10 mouse cellular contexts compared by ENCODE assay signal in the genomic region with DNA sequence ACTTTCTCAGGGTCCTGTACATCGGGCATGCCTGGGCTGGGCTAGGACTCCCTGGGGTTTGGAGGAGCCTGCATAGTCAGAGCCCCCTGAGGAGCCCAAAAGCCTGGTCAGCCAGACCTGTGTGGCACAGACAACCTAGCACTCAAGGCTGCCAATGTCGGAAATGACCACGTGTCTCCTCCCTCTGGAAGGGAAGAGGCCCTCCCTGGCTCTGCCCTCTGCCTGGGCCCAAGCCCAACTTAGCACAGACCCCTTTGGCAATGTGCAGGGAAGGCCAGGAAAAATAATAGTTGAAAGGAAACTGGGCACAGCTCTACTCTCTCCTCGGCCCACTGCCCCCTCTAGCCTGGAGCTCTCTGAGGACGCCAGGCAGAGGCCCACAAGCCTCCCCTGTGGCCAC. TPM values are rescaled to one million over a fixed set of nuclear protein-coding genes. Genes with fewer than 3 reads are reported as not detected.
DNase-seq lines count a peak whose midpoint lies in the region; ATAC-seq and TF ChIP-seq lines count a peak whose summit lies in the region.
"Had no signal": no experiment of that assay in that cellular context is flagged by ENCODE, and none has a peak within 500 bp of the region (broad histone marks: within the 10 kb centered on the region; RNA-seq: fewer than 3 reads in every experiment).

No protein-coding gene starts in this region.

- H3K79me2 ChIP-seq in heart, adult 2 months (replicated peaks; ENCODE audit: control insufficient read depth, insufficient read depth, low read length): peaks cover 2% of the 10 kb centered on the region

- H3K27me3 ChIP-seq in heart, adult 2 months (ENCODE audit: control insufficient read depth, insufficient read depth, low read length): no peaks in the 10 kb centered on the region
- H3K27me3 ChIP-seq in midbrain, embryonic 15.5 days (replicated peaks): no peaks in the 10 kb centered on the region
- H3K27me3 ChIP-seq in midbrain, embryonic 14.5 days (ENCODE audit: control insufficient read depth, insufficient read depth, low read length): no peaks in the 10 kb centered on the region
- H3K27me3 ChIP-seq in embryonic facial prominence, embryonic 15.5 days: no peaks in the 10 kb centered on the region
- H3K27me3 ChIP-seq in intestine, embryonic 16.5 days (replicated peaks; ENCODE audit: control insufficient read depth, insufficient read depth, low read length): no peaks in the 10 kb centered on the region
- H3K27me3 ChIP-seq: Patski had no signal

- peaks cover 4% of the 10 kb centered on the region; the same call in 1 of the 2 replicates for H3K4me1 ChIP-seq in heart, adult 2 months (ENCODE audit: control insufficient read depth, insufficient read depth, low read length)
- peaks cover 60% of the 10 kb centered on the region for H3K4me1 ChIP-seq in midbrain, embryonic 15.5 days
- peaks cover 31% of the 10 kb centered on the region for H3K4me1 ChIP-seq in midbrain, embryonic 14.5 days (ENCODE audit: control insufficient read depth, insufficient read depth, low read length)
- peaks cover 63% of the 10 kb centered on the region for H3K4me1 ChIP-seq in embryonic facial prominence, embryonic 15.5 days
- peaks cover 13% of the 10 kb centered on the region for H3K4me1 ChIP-seq in intestine, embryonic 16.5 days (ENCODE audit: control insufficient read depth, insufficient read depth, low read length)

- WGBS in heart, adult 2 months: 20% methylated on average over 5 of the region's 5 CpGs
- 73% methylated on average over 5 of the region's 5 CpGs for WGBS in midbrain, embryonic 15.5 days
- WGBS in midbrain, embryonic 14.5 days: 75% methylated on average over 5 of the region's 5 CpGs
- 47% methylated on average over 5 of the region's 5 CpGs for WGBS in embryonic facial prominence, embryonic 15.5 days
- 71% methylated on average over 5 of the region's 5 CpGs for WGBS in intestine, embryonic 16.5 days

- H3K4me2 ChIP-seq in midbrain, embryonic 15.5 days: no peak overlapping the region
- no peak overlapping the region for H3K4me2 ChIP-seq in midbrain, embryonic 14.5 days (ENCODE audit: low read length)
- H3K4me2 ChIP-seq in embryonic facial prominence, embryonic 15.5 days (replicated peaks): no peak overlapping the region
- no peak overlapping the region for H3K4me2 ChIP-seq in intestine, embryonic 16.5 days (ENCODE audit: low read depth, low read length)

- H3K36me3 ChIP-seq in heart, adult 2 months (ENCODE audit: control insufficient read depth, insufficient read depth, low read length): no peaks in the 10 kb centered on the region
- H3K36me3 ChIP-seq in midbrain, embryonic 15.5 days (replicated peaks): peaks cover 26% of the 10 kb centered on the region
- peaks cover 70% of the 10 kb centered on the region for H3K36me3 ChIP-seq in midbrain, embryonic 14.5 days (ENCODE audit: control insufficient read depth, insufficient read depth, low read length)
- peaks cover 56% of the 10 kb centered on the region for H3K36me3 ChIP-seq in embryonic facial prominence, embryonic 15.5 days
- peaks cover 8% of the 10 kb centered on the region; the same call in 1 of the 2 replicates for H3K36me3 ChIP-seq in intestine, embryonic 16.5 days (ENCODE audit: control insufficient read depth, insufficient read depth, low read length)

- peak in 1 of 2 experiments; percentile 31 for DNase-seq in heart, adult 2 months
- DNase-seq in heart, postnatal 36 days: no peak
- DNase-seq in midbrain, embryonic 14.5 days: no peak
- peak; percentile 63 for DNase-seq in lung, postnatal 36 days
- DNase-seq in c-Kit-positive CD71-positive TER-119-positive erythroid progenitor cells, embryonic 14.5 days (ENCODE audit: low spot score): no peak

- H3K9ac ChIP-seq in heart, adult 2 months (ENCODE audit: low read depth, low read length): no peak overlapping the region
- no peak overlapping the region for H3K9ac ChIP-seq in midbrain, embryonic 15.5 days
- no peak overlapping the region for H3K9ac ChIP-seq in midbrain, embryonic 14.5 days (replicated peaks; ENCODE audit: low read length)
- no peak overlapping the region for H3K9ac ChIP-seq in embryonic facial prominence, embryonic 15.5 days
- no peak overlapping the region for H3K9ac ChIP-seq in intestine, embryonic 16.5 days (ENCODE audit: low read depth, low read length)
- H3K9ac ChIP-seq: liver, embryonic 14.5 days had no signal

- H3K4me3 ChIP-seq in heart, adult 2 months: no peak overlapping the region
- no peak overlapping the region for H3K4me3 ChIP-seq in midbrain, embryonic 15.5 days
- H3K4me3 ChIP-seq in midbrain, embryonic 14.5 days (replicated peaks; ENCODE audit: low read depth, low read length): no peak overlapping the region
- no peak overlapping the region for H3K4me3 ChIP-seq in embryonic facial prominence, embryonic 15.5 days (replicated peaks)
- H3K4me3 ChIP-seq in intestine, embryonic 16.5 days (ENCODE audit: low read length): no peak overlapping the region

- H3K27ac ChIP-seq in heart, adult 2 months: peak overlapping the region; percentile 30
- peak overlapping the region; percentile 52 for H3K27ac ChIP-seq in midbrain, embryonic 15.5 days
- H3K27ac ChIP-seq in midbrain, embryonic 14.5 days (replicated peaks; ENCODE audit: low read depth, low read length): no peak overlapping the region
- peak overlapping the region; percentile 88 for H3K27ac ChIP-seq in embryonic facial prominence, embryonic 15.5 days (replicated peaks)
- no peak overlapping the region for H3K27ac ChIP-seq in intestine, embryonic 16.5 days (ENCODE audit: low read length)
- H3K27ac ChIP-seq: liver, embryonic 14.5 days had no signal

- 0 out of 2 replicates have a peak, but pooled peaks have one; percentile 3 for ATAC-seq in midbrain, embryonic 15.5 days (replicated peaks)
- ATAC-seq in midbrain, embryonic 14.5 days (ENCODE audit: low FRiP score, low TSS enrichment): no peak
- peak; percentile 51 for ATAC-seq in embryonic facial prominence, embryonic 15.5 days (ENCODE audit: insufficient number of reproducible peaks, low FRiP score, low TSS enrichment, low read depth)
- no peak for ATAC-seq in intestine, embryonic 16.5 days
- ATAC-seq: Patski had no signal

- no peak for TF ChIP-seq CTCF in heart, adult 2 months (IDR thresholded peaks at IDR 0.05)

- TF ChIP-seq POLR2A in heart, adult 2 months (IDR thresholded peaks at IDR 0.05; ENCODE audit: insufficient read depth, low read depth, low read length): no peak

- no peak for TF ChIP-seq EP300 in heart, adult 2 months (IDR thresholded peaks at IDR 0.05; ENCODE audit: insufficient read depth, low read depth, low read length)

- intact Hi-C loops in heart, adult 2 months (cut with DNase I): loop anchor here (2.0 kb wide), 1 partner anchor 24 kb away; the partner anchor contains the start of gene Soga1
- intact Hi-C loops in heart, postnatal 36 days (cut with DNase I): loop anchor here (2.0 kb wide), 1 partner anchor 22 kb away; no protein-coding TSS in a partner anchor

- H3K9me3 ChIP-seq in midbrain, embryonic 15.5 days: no peaks in the 10 kb centered on the region
- no peaks in the 10 kb centered on the region for H3K9me3 ChIP-seq in midbrain, embryonic 14.5 days (ENCODE audit: control insufficient read depth, low read length)
- no peaks in the 10 kb centered on the region for H3K9me3 ChIP-seq in embryonic facial prominence, embryonic 15.5 days (replicated peaks)
- no peaks in the 10 kb centered on the region for H3K9me3 ChIP-seq in intestine, embryonic 16.5 days (ENCODE audit: control insufficient read depth, low read length)

RNA-seq across cellular contexts. Expression of gene Soga1, which starts 24.2 kb away (rescaled TPM):
- total RNA-seq in heart, adult 2 months (2021): 10 to 100 TPM; 10.0 to 11.7 TPM
- polyA plus RNA-seq in heart, adult 2 months (2012; rRNA removed): 4.8 and 6.6 TPM in 2 replicates
- total RNA-seq in heart, postnatal 36 days (2021): 10 to 100 TPM; 11.5 to 13.4 TPM
- polyA plus RNA-seq in midbrain, embryonic 15.5 days (2015; fragmentation: Nextera tagmentation; extraction: Ambion mirVana): 6.8 and 7.1 TPM in 2 replicates
- 12.0 and 13.1 TPM in 2 replicates for polyA plus RNA-seq in midbrain, embryonic 14.5 days (2014; fragmentation: Nextera tagmentation; extraction: Ambion mirVana)
- polyA plus RNA-seq in embryonic facial prominence, embryonic 15.5 days (2015; fragmentation: Nextera tagmentation; extraction: Ambion mirVana): 3.5 and 4.4 TPM in 2 replicates
- 1.2 and 1.3 TPM in 2 replicates for polyA plus RNA-seq in intestine, embryonic 16.5 days (2015; fragmentation: Nextera tagmentation; extraction: Ambion mirVana)

RNA-seq across cellular contexts. Expression of gene Tldc2, which starts 32.0 kb away (rescaled TPM):
- not detected for total RNA-seq in heart, adult 2 months (2021)
- polyA plus RNA-seq in heart, adult 2 months (2012; rRNA removed): not detected in 2 replicates
- not detected for total RNA-seq in heart, postnatal 36 days (2021)
- not detected in 2 replicates for polyA plus RNA-seq in midbrain, embryonic 15.5 days (2015; fragmentation: Nextera tagmentation; extraction: Ambion mirVana)
- not detected in 2 replicates for polyA plus RNA-seq in midbrain, embryonic 14.5 days (2014; fragmentation: Nextera tagmentation; extraction: Ambion mirVana)
- polyA plus RNA-seq in embryonic facial prominence, embryonic 15.5 days (2015; fragmentation: Nextera tagmentation; extraction: Ambion mirVana): not detected in 2 replicates
- polyA plus RNA-seq in intestine, embryonic 16.5 days (2015; fragmentation: Nextera tagmentation; extraction: Ambion mirVana): not detected in 2 replicates
- polyA plus RNA-seq: liver, embryonic 14.5 days had no signal

RNA-seq across cellular contexts. Expression of gene Dsn1, which starts 47.9 kb away (rescaled TPM):
- 1 to 10 TPM; 1.3 to 1.8 TPM for total RNA-seq in heart, adult 2 months (2021)
- polyA plus RNA-seq in heart, adult 2 months (2012; rRNA removed): 0.70 and 2.0 TPM in 2 replicates
- 1 to 10 TPM; 1.6 to 2.2 TPM for total RNA-seq in heart, postnatal 36 days (2021)
- polyA plus RNA-seq in midbrain, embryonic 15.5 days (2015; fragmentation: Nextera tagmentation; extraction: Ambion mirVana): 8.9 and 9.6 TPM in 2 replicates
- 7.6 and 13.7 TPM in 2 replicates for polyA plus RNA-seq in midbrain, embryonic 14.5 days (2014; fragmentation: Nextera tagmentation; extraction: Ambion mirVana)
- 27.5 and 28.2 TPM in 2 replicates for polyA plus RNA-seq in embryonic facial prominence, embryonic 15.5 days (2015; fragmentation: Nextera tagmentation; extraction: Ambion mirVana)
- polyA plus RNA-seq in intestine, embryonic 16.5 days (2015; fragmentation: Nextera tagmentation; extraction: Ambion mirVana): 23.4 and 25.3 TPM in 2 replicates

Comparison
In these comparisons a context has a peak if more than half of its experiments do, and no peak if none do; other contexts are left out.
1. H3K27ac ChIP-seq: peak in heart, adult 2 months (single experiment), midbrain, embryonic 15.5 days (single experiment) and embryonic facial prominence, embryonic 15.5 days (single experiment); none in midbrain, embryonic 14.5 days (single experiment) and intestine, embryonic 16.5 days (single experiment).
2. ATAC-seq: peak in midbrain, embryonic 15.5 days (single experiment) and embryonic facial prominence, embryonic 15.5 days (single experiment); none in midbrain, embryonic 14.5 days (single experiment) and intestine, embryonic 16.5 days (single experiment).